Mouse (Mus musculus) MEL (cell line): ENCODE results near the gene Recql5. TPM values are rescaled to one million over a fixed set of nuclear protein-coding genes. Genes with fewer than 3 reads are reported as not detected.

Experiments
- DNase-seq: peaks from one replicate; pipeline ENCODE4 v3.0.0; 2011; ENCODE audit warnings: low read depth, low spot score
- H3K27ac ChIP-seq: 2 replicates; pipeline ENCODE4 v1.5.1; 2012; ENCODE audit warnings: low read depth, mild to moderate bottlenecking, control low read depth, low read length, moderate library complexity; ENCODE audit not compliant: control insufficient read depth
- H3K27me3 ChIP-seq, 2 experiments: fragments of 150-350 bp in 1 of 2; sonication (generic) in 1 of 2; 2 replicates each; pipeline ENCODE4 v1.6.1; 2012; ENCODE audit warnings: low read length in 2 of 2, mild to moderate bottlenecking in 2 of 2, improper control_type of control experiment in 1 of 2, moderate library complexity in 1 of 2; ENCODE audit not compliant: insufficient read depth in 2 of 2, control insufficient read depth in 1 of 2
- H3K36me3 ChIP-seq, 2 experiments: 2 replicates each; pipeline ENCODE4 v1.6.1; 2012 to 2014; ENCODE audit warnings: low read length in 2 of 2, improper control_type of control experiment in 1 of 2, inconsistent platforms in 1 of 2, mild to moderate bottlenecking in 1 of 2; ENCODE audit not compliant: insufficient read depth in 2 of 2, control insufficient read depth in 1 of 2
- H3K4me1 ChIP-seq, 2 experiments: fragments of 150-350 bp in 1 of 2; sonication (generic) in 1 of 2; 2 replicates each; pipeline ENCODE4 v1.6.1; 2012; ENCODE audit warnings: low read length in 2 of 2, improper control_type of control experiment in 1 of 2, mild to moderate bottlenecking in 1 of 2; ENCODE audit not compliant: insufficient read depth in 2 of 2, control insufficient read depth in 1 of 2
- H3K4me3 ChIP-seq, 2 experiments: fragments of 150-350 bp in 1 of 2; sonication (generic) in 1 of 2; 2 replicates each; pipeline ENCODE4 v1.5.1; 2012; ENCODE audit warnings: low read depth in 2 of 2, low read length in 2 of 2, mild to moderate bottlenecking in 2 of 2, moderate library complexity in 2 of 2, control low read depth in 1 of 2, improper control_type of control experiment in 1 of 2; ENCODE audit not compliant: control insufficient read depth in 1 of 2, insufficient read depth in 1 of 2
- H3K79me2 ChIP-seq: 2 replicates; pipeline ENCODE4 v1.6.1; 2012; ENCODE audit warnings: mild to moderate bottlenecking, low read length, moderate library complexity; ENCODE audit not compliant: control insufficient read depth, poor library complexity, insufficient read depth
- H3K9ac ChIP-seq: 2 replicates; pipeline ENCODE4 v1.6.1; 2012; ENCODE audit warnings: low read depth, mild to moderate bottlenecking, control low read depth, low read length, moderate library complexity; ENCODE audit not compliant: control insufficient read depth, poor library complexity, severe bottlenecking
- H3K9me3 ChIP-seq: fragments of 150-350 bp; sonication (generic); replicated peaks from 2 replicates; pipeline ENCODE4 v1.6.1; 2012; ENCODE audit warnings: mild to moderate bottlenecking, low read length, improper control_type of control experiment, moderate library complexity; ENCODE audit not compliant: insufficient read depth
- BHLHE40 ChIP-seq: IDR thresholded peaks from 2 replicates; pipeline ENCODE4 v1.6.1; 2012; ENCODE audit warnings: low read depth, mild to moderate bottlenecking, inconsistent platforms, low read length, improper control_type of control experiment, borderline replicate concordance
- CHD1 ChIP-seq: IDR thresholded peaks from 2 replicates; pipeline ENCODE4 v1.6.1; 2012; ENCODE audit warnings: low read depth, mild to moderate bottlenecking, inconsistent platforms, low read length, improper control_type of control experiment
- CHD2 ChIP-seq: IDR thresholded peaks from 2 replicates; pipeline ENCODE4 v1.6.1; 2011; ENCODE audit warnings: low read length, improper control_type of control experiment
- CTCF ChIP-seq, 3 experiments: IDR thresholded peaks in 2 of 3; conservative IDR thresholded peaks in 1 of 3; 2 replicates each; pipeline ENCODE4 v1.5.1; 2011 to 2012; ENCODE audit warnings: low read length in 3 of 3, low read depth in 2 of 3, mild to moderate bottlenecking in 2 of 3, improper control_type of control experiment in 1 of 3, inconsistent platforms in 1 of 3, mixed read lengths in 1 of 3, moderate library complexity in 1 of 3; ENCODE audit not compliant: control insufficient read depth in 1 of 3, insufficient read depth in 1 of 3, poor library complexity in 1 of 3, severe bottlenecking in 1 of 3
- E2F4 ChIP-seq: IDR thresholded peaks from 2 replicates; pipeline ENCODE4 v1.6.1; 2011; ENCODE audit warnings: low read depth, low read length, improper control_type of control experiment, borderline replicate concordance
- ELF1 ChIP-seq: IDR thresholded peaks from 2 replicates; pipeline ENCODE4 v1.6.1; 2014; ENCODE audit warnings: low read depth, mild to moderate bottlenecking, inconsistent platforms, low read length, improper control_type of control experiment, moderate library complexity
- EP300 ChIP-seq, 2 experiments: IDR thresholded peaks; 2 replicates each; pipeline ENCODE4 v1.6.1; 2011; ENCODE audit warnings: improper control_type of control experiment in 2 of 2, low read length in 2 of 2, low read depth in 1 of 2, mild to moderate bottlenecking in 1 of 2
- GABPA ChIP-seq: IDR thresholded peaks from 2 replicates; pipeline ENCODE4 v1.6.1; 2012; ENCODE audit warnings: low read depth, mild to moderate bottlenecking, inconsistent platforms, low read length, improper control_type of control experiment, moderate library complexity
- HCFC1 ChIP-seq: IDR thresholded peaks from 2 replicates; pipeline ENCODE4 v1.6.1; 2012; ENCODE audit warnings: low read depth, mild to moderate bottlenecking, inconsistent platforms, low read length, improper control_type of control experiment, moderate library complexity
- JUND ChIP-seq: IDR thresholded peaks from 2 replicates; pipeline ENCODE4 v1.6.1; 2011; ENCODE audit warnings: low read depth, mild to moderate bottlenecking, improper control_type of control experiment, low read length
- MAZ ChIP-seq: IDR thresholded peaks from 2 replicates; pipeline ENCODE4 v1.6.1; 2012; ENCODE audit warnings: low read depth, mild to moderate bottlenecking, inconsistent platforms, low read length, improper control_type of control experiment
- MYB ChIP-seq: IDR thresholded peaks from 2 replicates; pipeline ENCODE4 v1.6.1; 2011; ENCODE audit warnings: mild to moderate bottlenecking, low read depth, low read length, improper control_type of control experiment
- MYC ChIP-seq: IDR thresholded peaks from 2 replicates; pipeline ENCODE4 v1.6.1; 2011; ENCODE audit warnings: low read depth, mild to moderate bottlenecking, low read length, improper control_type of control experiment, moderate library complexity
- NELFE ChIP-seq: IDR thresholded peaks from 2 replicates; pipeline ENCODE4 v1.6.1; 2011; ENCODE audit warnings: low read depth, low read length, improper control_type of control experiment
- NRF1 ChIP-seq: IDR thresholded peaks from 2 replicates; pipeline ENCODE4 v1.6.1; 2014; ENCODE audit warnings: low read depth, mild to moderate bottlenecking, inconsistent platforms, low read length, improper control_type of control experiment, moderate library complexity; ENCODE audit not compliant: poor library complexity, insufficient read depth, severe bottlenecking
- POLR2A ChIP-seq, 2 experiments: IDR thresholded peaks; 2 replicates each; pipeline ENCODE4 v1.6.1; 2011 to 2012; ENCODE audit warnings: low read length in 2 of 2, mild to moderate bottlenecking in 2 of 2, control low read depth in 1 of 2, improper control_type of control experiment in 1 of 2, low read depth in 1 of 2, moderate library complexity in 1 of 2; ENCODE audit not compliant: control insufficient read depth in 1 of 2, insufficient read depth in 1 of 2, poor library complexity in 1 of 2
- POLR2AphosphoS5 ChIP-seq: IDR thresholded peaks from 2 replicates; pipeline ENCODE4 v1.6.1; 2012; ENCODE audit warnings: low read depth, borderline replicate concordance, mild to moderate bottlenecking, inconsistent platforms, low read length, moderate library complexity, mixed read lengths
- RAD21 ChIP-seq: IDR thresholded peaks from 2 replicates; pipeline ENCODE4 v1.6.1; 2011; ENCODE audit warnings: mild to moderate bottlenecking, low read depth, low read length, improper control_type of control experiment
- RCOR1 ChIP-seq: IDR thresholded peaks from 2 replicates; pipeline ENCODE4 v1.6.1; 2012; ENCODE audit warnings: low read depth, mild to moderate bottlenecking, inconsistent platforms, low read length, improper control_type of control experiment
- SIN3A ChIP-seq: IDR thresholded peaks from 2 replicates; pipeline ENCODE4 v1.6.1; 2012; ENCODE audit warnings: low read length, improper control_type of control experiment, inconsistent platforms
- SMC3 ChIP-seq: IDR thresholded peaks from 2 replicates; pipeline ENCODE4 v1.6.1; 2011; ENCODE audit warnings: low read depth, low read length, improper control_type of control experiment
- TCF12 ChIP-seq: IDR thresholded peaks from 2 replicates; pipeline ENCODE4 v1.6.1; 2014; ENCODE audit warnings: low read depth, mild to moderate bottlenecking, inconsistent platforms, low read length, improper control_type of control experiment, moderate library complexity
- ZC3H11A ChIP-seq: IDR thresholded peaks from 2 replicates; pipeline ENCODE4 v1.6.1; 2012; ENCODE audit warnings: low read depth, mild to moderate bottlenecking, inconsistent platforms, low read length, improper control_type of control experiment
- ZNF384 ChIP-seq: IDR thresholded peaks from 2 replicates; pipeline ENCODE4 v1.6.1; 2012; ENCODE audit warnings: low read depth, mild to moderate bottlenecking, inconsistent platforms, low read length, improper control_type of control experiment
- polyA plus RNA-seq, 2 experiments: library from polyadenylated mRNA; stranded (reverse) in 1 of 2; unstranded in 1 of 2; fragments of >175 nt in 1 of 2; fragments of >200 nt in 1 of 2; gene quantifications; 2 replicates each; pipeline versions ENCODE4 v1.2.1 to v1.2.4; 2012; ENCODE audit warnings: low replicate concordance in 2 of 2, low read depth in 1 of 2; ENCODE audit not compliant: insufficient read length in 2 of 2, insufficient read depth in 1 of 2, missing spikeins in 1 of 2
- total RNA-seq: library from RNA; depleted of rRNA; stranded (reverse); fragments of 300-350 nt; gene quantifications from 2 replicates; pipeline ENCODE4 v1.2.3, GENCODE M21; 2012

Recql5 gene
- total and polyA plus RNA-seq, 3 experiments, result 20.3 to 21.5 TPM; not detected in 1

GRCm38 (mm10) chr11:115885281-115885680, 48.0 kb downstream of the Recql5 start:
- Histone ChIP-seq H3K27ac (no peak overlapping the region), H3K36me3 (no peaks in the 10 kb centered on the region), H3K4me1 (no peaks in the 10 kb centered on the region), H3K4me3 (no peak overlapping the region), H3K27me3 (no peaks in the 10 kb centered on the region), H3K9me3 (no peaks in the 10 kb centered on the region), H3K9ac (no peak overlapping the region), H3K79me2 (no peaks in the 10 kb centered on the region)
- no peak for TF ChIP-seq RAD21
- DNase-seq, result no peak

- no peak overlapping the region for H3K9ac ChIP-seq
- no peak for TF ChIP-seq NELFE
- TF ChIP-seq SIN3A, result no peak
- no peak for TF ChIP-seq RCOR1
- TF ChIP-seq POLR2AphosphoS5, result no peak
- TF ChIP-seq MAZ, result no peak
- TF ChIP-seq MYC, result no peak
- no peak for TF ChIP-seq ZNF384
- TF ChIP-seq POLR2A (IDR thresholded peaks at IDR 0.05; ENCODE audit: control insufficient read depth in 1 of 2, insufficient read depth in 1 of 2, low read depth in 1 of 2, low read length in 2 of 2, poor library complexity in 1 of 2), result no peak
- TF ChIP-seq HCFC1, result no peak
- no peaks in the 10 kb centered on the region for H3K36me3 ChIP-seq
- no peak overlapping the region for H3K4me3 ChIP-seq
- H3K27ac ChIP-seq, result no peak overlapping the region
- no peaks in the 10 kb centered on the region for H3K79me2 ChIP-seq
- no peaks in the 10 kb centered on the region for H3K9me3 ChIP-seq
- DNase-seq, result no peak
- no peaks in the 10 kb centered on the region for H3K27me3 ChIP-seq
- H3K4me1 ChIP-seq, result no peaks in the 10 kb centered on the region
Measured at GRCm38 (mm10) chr11:115884361-115884760, 48.9 kb downstream of the Recql5 start.

GRCm38 (mm10) chr11:115883251-115883650, 50.0 kb downstream of the Recql5 start:
- no peak for DNase-seq

More at GRCm38 (mm10) chr11:115883251-115883650, 50.0 kb downstream of the Recql5 start:
- no peak overlapping the region for H3K9ac ChIP-seq
- no peaks in the 10 kb centered on the region for H3K79me2 ChIP-seq
- H3K9me3 ChIP-seq, result no peaks in the 10 kb centered on the region
- no peak overlapping the region for H3K4me3 ChIP-seq
- no peaks in the 10 kb centered on the region for H3K4me1 ChIP-seq
- TF ChIP-seq ELF1 (no peak), ZC3H11A (no peak), ZNF384 (no peak), JUND (no peak), NRF1 (no peak), MYB (no peak), TCF12 (no peak), E2F4 (no peak), POLR2A (IDR thresholded peaks at IDR 0.05; ENCODE audit: control insufficient read depth in 1 of 2, insufficient read depth in 1 of 2, low read depth in 1 of 2, low read length in 2 of 2, poor library complexity in 1 of 2) (no peak), BHLHE40 (no peak), GABPA (no peak), CTCF (IDR thresholded peaks at IDR 0.05 in 2 of 3, conservative IDR thresholded peaks at IDR 0.05 in 1 of 3; ENCODE audit: control insufficient read depth in 1 of 3, insufficient read depth in 1 of 3, low read depth in 2 of 3, low read length in 3 of 3, poor library complexity in 1 of 3, severe bottlenecking in 1 of 3) (no peak), CHD1 (no peak), CHD2 (no peak), SMC3 (no peak), EP300 (IDR thresholded peaks at IDR 0.05; ENCODE audit: low read depth in 1 of 2, low read length in 2 of 2) (no peak)
- no peaks in the 10 kb centered on the region for H3K27me3 ChIP-seq
- H3K36me3 ChIP-seq, result no peaks in the 10 kb centered on the region
- H3K27ac ChIP-seq, result no peak overlapping the region
